Mouse (Mus musculus): Measurements from ENCODE around the gene Clrn2. TPM values are rescaled to one million over a fixed set of nuclear protein-coding genes. Genes with fewer than 3 reads are reported as not detected.
A peak's percentile ranks its signal among the peaks of the same experiment; 100 is the strongest.

The Clrn2 gene
- polyA plus RNA-seq, 1 experiment = not detected

- H3K4me3 ChIP-seq (ENCODE audit: insufficient read depth, low read length) = no peak overlapping the region
- no peak overlapping the region for H3K27ac ChIP-seq (ENCODE audit: insufficient read depth, low read depth, low read length)
- TF ChIP-seq POLR2A (IDR thresholded peaks at IDR 0.05; ENCODE audit: borderline replicate concordance, low read depth, low read length) (no peak), CTCF (IDR thresholded peaks at IDR 0.05; ENCODE audit: low read depth, low read length) (no peak)
- H3K4me1 ChIP-seq (ENCODE audit: control insufficient read depth, insufficient read depth, low read length) = no peaks in the 10 kb centered on the region
Observed at GRCm38 (mm10) chr5:45481125-45481524, 27.6 kb downstream of the Clrn2 start.

GRCm38 (mm10) chr5:45482607-45483006, 29.1 kb downstream of the Clrn2 start:
- no peak overlapping the region for H3K27ac ChIP-seq (ENCODE audit: insufficient read depth, low read depth, low read length)

GRCm38 (mm10) chr5:45483654-45484053, 30.1 kb downstream of the Clrn2 start:
- TF ChIP-seq POLR2A (IDR thresholded peaks at IDR 0.05; ENCODE audit: borderline replicate concordance, low read depth, low read length) (no peak), CTCF (IDR thresholded peaks at IDR 0.05; ENCODE audit: low read depth, low read length) (no peak)
- H3K4me1 ChIP-seq (ENCODE audit: control insufficient read depth, insufficient read depth, low read length) = no peaks in the 10 kb centered on the region
- H3K27ac ChIP-seq (ENCODE audit: insufficient read depth, low read depth, low read length) = no peak overlapping the region
- no peak overlapping the region for H3K4me3 ChIP-seq (ENCODE audit: insufficient read depth, low read length)

More at GRCm38 (mm10) chr5:45482607-45483006, 29.1 kb downstream of the Clrn2 start:
- no peak overlapping the region for H3K4me3 ChIP-seq (ENCODE audit: insufficient read depth, low read length)
- no peaks in the 10 kb centered on the region for H3K4me1 ChIP-seq (ENCODE audit: control insufficient read depth, insufficient read depth, low read length)
- TF ChIP-seq CTCF (IDR thresholded peaks at IDR 0.05; ENCODE audit: low read depth, low read length) (no peak), POLR2A (IDR thresholded peaks at IDR 0.05; ENCODE audit: borderline replicate concordance, low read depth, low read length) (no peak)

- TF ChIP-seq CTCF (IDR thresholded peaks at IDR 0.05; ENCODE audit: low read depth, low read length) (no peak), POLR2A (IDR thresholded peaks at IDR 0.05; ENCODE audit: borderline replicate concordance, low read depth, low read length) (no peak)
- Histone ChIP-seq H3K27ac (ENCODE audit: insufficient read depth, low read depth, low read length) (no peak overlapping the region), H3K4me3 (ENCODE audit: insufficient read depth, low read length) (no peak overlapping the region), H3K4me1 (ENCODE audit: control insufficient read depth, insufficient read depth, low read length) (peaks cover 41% of the 10 kb centered on the region)
Observed at GRCm38 (mm10) chr5:45491776-45492175, 38.2 kb downstream of the Clrn2 start.

- Histone ChIP-seq H3K4me1 (ENCODE audit: control insufficient read depth, insufficient read depth, low read length) (peaks cover 52% of the 10 kb centered on the region), H3K4me3 (ENCODE audit: insufficient read depth, low read length) (peak within 1 kb of the TSS; percentile 69), H3K27ac (ENCODE audit: insufficient read depth, low read depth, low read length) (peak within 1 kb of the TSS; percentile 55)
- no peak for TF ChIP-seq CTCF (IDR thresholded peaks at IDR 0.05; ENCODE audit: low read depth, low read length)
- no peak for TF ChIP-seq POLR2A (IDR thresholded peaks at IDR 0.05; ENCODE audit: borderline replicate concordance, low read depth, low read length)
Observed at GRCm38 (mm10) chr5:45493191-45494092, 39.9 kb downstream of the Clrn2 start, which contains the start of gene Lap3. Gene Lap3 (plus strand): TSS chr5:45493374.

GRCm38 (mm10) chr5:45494093-45494755, 40.7 kb downstream of the Clrn2 start:
- Histone ChIP-seq H3K27ac (ENCODE audit: insufficient read depth, low read depth, low read length) (no peak overlapping the region), H3K4me1 (ENCODE audit: control insufficient read depth, insufficient read depth, low read length) (peaks cover 52% of the 10 kb centered on the region), H3K4me3 (ENCODE audit: insufficient read depth, low read length) (peak overlapping the region; percentile 69)
- TF ChIP-seq POLR2A (IDR thresholded peaks at IDR 0.05; ENCODE audit: borderline replicate concordance, low read depth, low read length) (no peak), CTCF (IDR thresholded peaks at IDR 0.05; ENCODE audit: low read depth, low read length) (no peak)

- TF ChIP-seq POLR2A (IDR thresholded peaks at IDR 0.05; ENCODE audit: borderline replicate concordance, low read depth, low read length) = no peak
- no peak for TF ChIP-seq CTCF (IDR thresholded peaks at IDR 0.05; ENCODE audit: low read depth, low read length)
- H3K4me3 ChIP-seq (ENCODE audit: insufficient read depth, low read length) = no peak overlapping the region
- H3K4me1 ChIP-seq (ENCODE audit: control insufficient read depth, insufficient read depth, low read length) = peaks cover 52% of the 10 kb centered on the region
Observed at GRCm38 (mm10) chr5:45495429-45495975, 42.0 kb downstream of the Clrn2 start.

GRCm38 (mm10) chr5:45496042-45496441, 42.5 kb downstream of the Clrn2 start:
- Histone ChIP-seq H3K4me1 (ENCODE audit: control insufficient read depth, insufficient read depth, low read length) (peaks cover 52% of the 10 kb centered on the region), H3K27ac (ENCODE audit: insufficient read depth, low read depth, low read length) (no peak overlapping the region), H3K4me3 (ENCODE audit: insufficient read depth, low read length) (no peak overlapping the region)
- TF ChIP-seq CTCF (IDR thresholded peaks at IDR 0.05; ENCODE audit: low read depth, low read length) (no peak), POLR2A (IDR thresholded peaks at IDR 0.05; ENCODE audit: borderline replicate concordance, low read depth, low read length) (no peak)

More at GRCm38 (mm10) chr5:45495429-45495975, 42.0 kb downstream of the Clrn2 start:
- H3K27ac ChIP-seq (ENCODE audit: insufficient read depth, low read depth, low read length) = no peak overlapping the region

- H3K4me3 ChIP-seq (ENCODE audit: insufficient read depth, low read length) = no peak overlapping the region
- TF ChIP-seq POLR2A (IDR thresholded peaks at IDR 0.05; ENCODE audit: borderline replicate concordance, low read depth, low read length) (no peak), CTCF (IDR thresholded peaks at IDR 0.05; ENCODE audit: low read depth, low read length) (no peak)
- H3K27ac ChIP-seq (ENCODE audit: insufficient read depth, low read depth, low read length) = no peak overlapping the region
- peaks cover 49% of the 10 kb centered on the region for H3K4me1 ChIP-seq (ENCODE audit: control insufficient read depth, insufficient read depth, low read length)
Observed at GRCm38 (mm10) chr5:45496479-45496878, 42.9 kb downstream of the Clrn2 start.
